Mouse (Mus musculus) c-Kit-positive CD71-negative TER-119-negative erythroid progenitor cells, embryonic 14.5 days (primary cell): ENCODE measurements around the gene Dppa3.
A peak's percentile ranks its signal among the peaks of the same experiment; 100 is the strongest.

Experiments used
- DNase-seq: peaks from one replicate; pipeline ENCODE4 v3.0.0-alpha.2; 2013; ENCODE audit warnings: low read depth

The Dppa3 gene

GRCm38 (mm10) chr6:122626110-122626509, at the start of gene Dppa3:
Gene Dppa3 (plus strand): TSS chr6:122626410.
- DNase-seq: no peak

- no peak for DNase-seq
Observed at GRCm38 (mm10) chr6:122577030-122577429, 49.2 kb upstream of the Dppa3 start.

GRCm38 (mm10) chr6:122579086-122579485, 47.1 kb upstream of the Dppa3 start:
- DNase-seq: no peak

- DNase-seq: no peak
Observed at GRCm38 (mm10) chr6:122591027-122591758, 35.0 kb upstream of the Dppa3 start.

- DNase-seq: no peak
Observed at GRCm38 (mm10) chr6:122592905-122593304, 33.3 kb upstream of the Dppa3 start.

GRCm38 (mm10) chr6:122595637-122596036, 30.6 kb upstream of the Dppa3 start:
- no peak for DNase-seq

- DNase-seq: no peak
Observed at GRCm38 (mm10) chr6:122596608-122597007, 29.6 kb upstream of the Dppa3 start.

- no peak for DNase-seq
Observed at GRCm38 (mm10) chr6:122598014-122598413, 28.2 kb upstream of the Dppa3 start.

- no peak for DNase-seq
Observed at GRCm38 (mm10) chr6:122598436-122598835, 27.8 kb upstream of the Dppa3 start.

- no peak for DNase-seq
Observed at GRCm38 (mm10) chr6:122599054-122599737, 27.0 kb upstream of the Dppa3 start.

GRCm38 (mm10) chr6:122600066-122600646, 26.1 kb upstream of the Dppa3 start:
- no peak for DNase-seq

GRCm38 (mm10) chr6:122601031-122601430, 25.2 kb upstream of the Dppa3 start:
- DNase-seq: no peak

- DNase-seq: no peak
Observed at GRCm38 (mm10) chr6:122601615-122602014, 24.6 kb upstream of the Dppa3 start.

- peak; percentile 70 for DNase-seq
Observed at GRCm38 (mm10) chr6:122602242-122602991, 23.8 kb upstream of the Dppa3 start, which contains the start of gene Apobec1. Gene Apobec1 (minus strand): TSS chr6:122602444.

- no peak for DNase-seq
Observed at GRCm38 (mm10) chr6:122602992-122603322, 23.3 kb upstream of the Dppa3 start.

GRCm38 (mm10) chr6:122604260-122604659, 21.9 kb upstream of the Dppa3 start:
- DNase-seq: no peak

GRCm38 (mm10) chr6:122605483-122605882, 20.7 kb upstream of the Dppa3 start:
- DNase-seq: no peak

GRCm38 (mm10) chr6:122606661-122607060, 19.5 kb upstream of the Dppa3 start:
- no peak for DNase-seq

GRCm38 (mm10) chr6:122607700-122608099, 18.5 kb upstream of the Dppa3 start:
- no peak for DNase-seq

GRCm38 (mm10) chr6:122608434-122609376, 17.5 kb upstream of the Dppa3 start:
- DNase-seq: no peak

GRCm38 (mm10) chr6:122609377-122609728, 16.9 kb upstream of the Dppa3 start:
- DNase-seq: no peak
